Mouse (Mus musculus) heart, postnatal 0 days (tissue): ENCODE measurements around the gene Rph3al. TPM values are rescaled to one million over a fixed set of nuclear protein-coding genes. Genes with fewer than 3 reads are reported as not detected.

Source experiments
- ATAC-seq: fragments of 200-750 bp; cut with Nextera tagmentation; 2 replicates; pipeline ENCODE4 v1.8.0; 2017; ENCODE audit warnings: low read depth, moderate number of reproducible peaks, moderate library complexity; ENCODE audit not compliant: insufficient read depth
- DNase-seq: peaks from one replicate; pipeline ENCODE4 v3.0.0-alpha.2; 2016; ENCODE audit warnings: low spot score
- H3K27ac ChIP-seq: fragments of 300-500 bp; sonication (generic); 2 replicates; pipeline ENCODE4 v1.5.1; 2014; ENCODE audit warnings: low read depth, mild to moderate bottlenecking
- H3K27me3 ChIP-seq: fragments of 300-500 bp; sonication (generic); 2 replicates; pipeline ENCODE4 v1.6.1; 2014; ENCODE audit warnings: low read length, mixed read lengths; ENCODE audit not compliant: control insufficient read depth, insufficient read depth
- H3K36me3 ChIP-seq: fragments of 300-500 bp; sonication (generic); replicated peaks from 2 replicates; pipeline ENCODE4 v1.6.1; 2014; ENCODE audit warnings: low read length, mixed read lengths; ENCODE audit not compliant: control insufficient read depth, insufficient read depth
- H3K4me1 ChIP-seq: fragments of 300-500 bp; sonication (generic); 2 replicates; pipeline ENCODE4 v1.6.1; 2014; ENCODE audit warnings: antibody characterized with exemption; ENCODE audit not compliant: control insufficient read depth, insufficient read depth
- H3K4me2 ChIP-seq: fragments of 300-500 bp; sonication (generic); 2 replicates; pipeline ENCODE4 v1.6.1; 2014; ENCODE audit warnings: low read depth, mild to moderate bottlenecking, low read length, moderate library complexity
- H3K4me3 ChIP-seq: fragments of 300-500 bp; sonication (generic); 2 replicates; pipeline ENCODE4 v1.5.1; 2014; ENCODE audit warnings: low read depth, low read length
- H3K9ac ChIP-seq: fragments of 300-500 bp; sonication (generic); replicated peaks from 2 replicates; pipeline ENCODE4 v1.6.1; 2014; ENCODE audit warnings: low read depth, low read length, mixed read lengths
- H3K9me3 ChIP-seq: fragments of 300-500 bp; sonication (generic); replicated peaks from 2 replicates; pipeline ENCODE4 v1.6.1; 2016; ENCODE audit warnings: low read length; ENCODE audit not compliant: control insufficient read depth
- CTCF ChIP-seq: IDR thresholded peaks from 2 replicates; pipeline ENCODE4 v1.5.1; 2016; ENCODE audit warnings: antibody characterized with exemption, control low read depth, low read depth
- EP300 ChIP-seq: IDR thresholded peaks from 2 replicates; pipeline ENCODE4 v1.6.1; 2016; ENCODE audit warnings: antibody characterized with exemption, low read depth
- WGBS: fragments of 180-500 bp; shearing (Covaris S2); extraction: QIAGEN DNeasy Blood & Tissue Kit; methylation state at CpG from one replicate; pipeline ENCODE4 v1.1.7; 2014; 5-methylcytosine and 5-hydroxymethylcytosine counted together
- polyA plus RNA-seq: library from polyadenylated mRNA; unstranded; fragments of >200 nt; fragmentation: Nextera tagmentation; extraction: Ambion mirVana; gene quantifications from 2 replicates; pipeline ENCODE4 v1.2.1, GENCODE M21; 2015
- total RNA-seq: library from RNA; depleted of rRNA; stranded (reverse); fragments of >200 nt; gene quantifications from 2 replicates; pipeline ENCODE4 v1.2.3, GENCODE M21; 2014; ENCODE audit warnings: low replicate concordance

Gene Rph3al
- total and polyA plus RNA-seq, 2 experiments from 2014 or later: 15.5 to 15.6 TPM

- H3K9me3 ChIP-seq: no peaks in the 10 kb centered on the region
- H3K4me2 ChIP-seq: no peak overlapping the region
- ATAC-seq (no peak), DNase-seq (no peak)
- 95% methylated on average over 1 of the region's 1 CpGs for WGBS
- peaks cover 16% of the 10 kb centered on the region for H3K4me1 ChIP-seq
- no peaks in the 10 kb centered on the region; the same call in 1 of the 2 replicates for H3K36me3 ChIP-seq
- no peak overlapping the region for H3K9ac ChIP-seq
- TF ChIP-seq EP300: no peak
- TF ChIP-seq CTCF: no peak
- H3K27me3 ChIP-seq: no peaks in the 10 kb centered on the region
- no peak overlapping the region for H3K27ac ChIP-seq
- H3K4me3 ChIP-seq: no peak overlapping the region
Observed at GRCm38 (mm10) chr11:75911962-75912361, 26.3 kb downstream of the Rph3al start.

- no peak overlapping the region for H3K27ac ChIP-seq
- TF ChIP-seq CTCF (no peak), EP300 (no peak)
- H3K36me3 ChIP-seq: no peaks in the 10 kb centered on the region; the same call in 1 of the 2 replicates
- no peak overlapping the region for H3K4me3 ChIP-seq
- WGBS: 85% methylated on average over 9 of the region's 9 CpGs
- H3K4me1 ChIP-seq: peaks cover 5% of the 10 kb centered on the region; the same call in 1 of the 2 replicates
- no peaks in the 10 kb centered on the region for H3K9me3 ChIP-seq
- no peak overlapping the region for H3K4me2 ChIP-seq
- ATAC-seq: no peak
- no peak overlapping the region for H3K9ac ChIP-seq
- no peaks in the 10 kb centered on the region for H3K27me3 ChIP-seq
- no peak for DNase-seq
Observed at GRCm38 (mm10) chr11:75909702-75910429, 28.4 kb downstream of the Rph3al start.

- H3K9ac ChIP-seq: no peak overlapping the region
- H3K27ac ChIP-seq: no peak overlapping the region
- H3K9me3 ChIP-seq: no peaks in the 10 kb centered on the region
- no peaks in the 10 kb centered on the region for H3K4me1 ChIP-seq
- no peak for TF ChIP-seq EP300
- TF ChIP-seq CTCF: no peak
- H3K4me2 ChIP-seq: no peak overlapping the region
- H3K4me3 ChIP-seq: no peak overlapping the region
- DNase-seq: no peak
- no peaks in the 10 kb centered on the region; the same call in 1 of the 2 replicates for H3K36me3 ChIP-seq
- WGBS: 73% methylated on average over 4 of the region's 4 CpGs
- no peaks in the 10 kb centered on the region for H3K27me3 ChIP-seq
- no peak for ATAC-seq
Observed at GRCm38 (mm10) chr11:75907406-75907805, 30.8 kb downstream of the Rph3al start.

- Histone ChIP-seq H3K27ac (no peak overlapping the region), H3K9me3 (no peaks in the 10 kb centered on the region), H3K4me3 (no peak overlapping the region), H3K9ac (no peak overlapping the region), H3K27me3 (no peaks in the 10 kb centered on the region), H3K4me2 (no peak overlapping the region), H3K36me3 (no peaks in the 10 kb centered on the region; the same call in 1 of the 2 replicates), H3K4me1 (no peaks in the 10 kb centered on the region)
- TF ChIP-seq CTCF: no peak
- DNase-seq (no peak), ATAC-seq (no peak)
- WGBS: 66% methylated on average over 12 of the region's 12 CpGs
Observed at GRCm38 (mm10) chr11:75906556-75906955, 31.7 kb downstream of the Rph3al start.

GRCm38 (mm10) chr11:75904982-75905381 lies 33.2 kb downstream of the Rph3al start:
- no peak for ATAC-seq
- H3K9me3 ChIP-seq: no peaks in the 10 kb centered on the region
- WGBS: 81% methylated on average over 6 of the region's 6 CpGs

More at GRCm38 (mm10) chr11:75904982-75905381, 33.2 kb downstream of the Rph3al start:
- no peak for DNase-seq
- H3K9ac ChIP-seq: no peak overlapping the region
- TF ChIP-seq CTCF (no peak), EP300 (no peak)
- no peaks in the 10 kb centered on the region for H3K27me3 ChIP-seq
- no peak overlapping the region for H3K27ac ChIP-seq
- no peaks in the 10 kb centered on the region for H3K4me1 ChIP-seq
- H3K4me2 ChIP-seq: no peak overlapping the region
- H3K36me3 ChIP-seq: no peaks in the 10 kb centered on the region; the same call in 1 of the 2 replicates
- no peak overlapping the region for H3K4me3 ChIP-seq
